Mouse (Mus musculus): ENCODE results near the gene Pim2.

Pim2 gene

GRCm38 (mm10) chrX:7878007-7878419 lies at the start of gene Pim2:
Gene Pim2, plus strand, starts transcription at chrX:7878262.
- DNase-seq, result peak; percentile 79

GRCm38 (mm10) chrX:7837146-7837545 lies 40.9 kb upstream of the Pim2 start:
- no peak for DNase-seq

- DNase-seq, result no peak
Observed at GRCm38 (mm10) chrX:7840842-7841162, 37.3 kb upstream of the Pim2 start.

GRCm38 (mm10) chrX:7841163-7842162 lies 36.6 kb upstream of the Pim2 start, which contains the start of gene Otud5:
Gene Otud5, plus strand, starts transcription at chrX:7841364.
- peak; percentile 92 for DNase-seq

- peak; percentile 42 for DNase-seq
Observed at GRCm38 (mm10) chrX:7842318-7842717, 35.7 kb upstream of the Pim2 start.

GRCm38 (mm10) chrX:7847845-7848244 lies 30.2 kb upstream of the Pim2 start:
- DNase-seq, result no peak

GRCm38 (mm10) chrX:7854578-7854977 lies 23.5 kb upstream of the Pim2 start:
- DNase-seq, result no peak

GRCm38 (mm10) chrX:7859191-7859753 lies 18.8 kb upstream of the Pim2 start:
- no peak for DNase-seq

GRCm38 (mm10) chrX:7863181-7863580 lies 14.9 kb upstream of the Pim2 start:
- DNase-seq, result no peak

GRCm38 (mm10) chrX:7864551-7864950 lies 13.5 kb upstream of the Pim2 start:
- no peak for DNase-seq

- no peak for DNase-seq
Observed at GRCm38 (mm10) chrX:7865343-7865742, 12.7 kb upstream of the Pim2 start.

GRCm38 (mm10) chrX:7865786-7866185 lies 12.3 kb upstream of the Pim2 start:
- DNase-seq, result no peak

GRCm38 (mm10) chrX:7867141-7867540 lies 10.9 kb upstream of the Pim2 start:
- no peak for DNase-seq

GRCm38 (mm10) chrX:7868506-7868905 lies 9.6 kb upstream of the Pim2 start:
- DNase-seq, result no peak

- no peak for DNase-seq
Observed at GRCm38 (mm10) chrX:7869826-7870225, 8.2 kb upstream of the Pim2 start.

- DNase-seq, result peak; percentile 18
Observed at GRCm38 (mm10) chrX:7878495-7878894, 433 bp downstream of the Pim2 start.

GRCm38 (mm10) chrX:7879819-7880218 lies 1.8 kb downstream of the Pim2 start:
- peak; percentile 49 for DNase-seq

GRCm38 (mm10) chrX:7883841-7884567 lies 5.9 kb downstream of the Pim2 start, which contains the start of gene Slc35a2:
Gene Slc35a2, plus strand, starts transcription at chrX:7884028.
- DNase-seq, result peak; percentile 66

GRCm38 (mm10) chrX:7898211-7898610 lies 20.1 kb downstream of the Pim2 start:
- DNase-seq, result no peak

- peak; percentile 86 for DNase-seq
Observed at GRCm38 (mm10) chrX:7898880-7899874, 21.1 kb downstream of the Pim2 start, which contains the start of the genes Pqbp1 and Timm17b. Gene Pqbp1, minus strand, starts transcription at chrX:7899269. Gene Timm17b, plus strand, starts transcription at chrX:7899357.

- no peak for DNase-seq
Observed at GRCm38 (mm10) chrX:7904441-7904840, 26.4 kb downstream of the Pim2 start.

- DNase-seq, result no peak
Observed at GRCm38 (mm10) chrX:7907735-7908134, 29.7 kb downstream of the Pim2 start, which contains the start of gene Gm10491. Gene Gm10491, minus strand, starts transcription at chrX:7907835.
